ENCODE assay signal across 19 mouse cellular contexts in genomic region chr2:27318197-27318596, GRCm38 (mm10).
DNase-seq lines count a peak whose midpoint lies in the region; ATAC-seq and TF ChIP-seq lines count a peak whose summit lies in the region.
"Had no signal": no experiment of that assay in that cellular context is flagged by ENCODE, and none has a peak within 500 bp of the region (broad histone marks: within the 10 kb centered on the region; RNA-seq: fewer than 3 reads in every experiment).

No protein-coding gene starts in this region.

- ATAC-seq in kidney, postnatal 0 days (replicated peaks; ENCODE audit: low FRiP score, low read depth), result peak; percentile 23; the same call in 1 of the 2 replicates
- ATAC-seq: forebrain, embryonic 13.5 days; hindbrain, postnatal 0 days had no signal

- no peak overlapping the region for H3K4me3 ChIP-seq in kidney, postnatal 0 days (replicated peaks; ENCODE audit: low read depth, low read length)
- no peak overlapping the region for H3K4me3 ChIP-seq in CH12.LX (replicated peaks in 1 of 3; ENCODE audit: low read depth in 2 of 3, low read length in 2 of 3, poor library complexity in 1 of 3)
- H3K4me3 ChIP-seq: embryonic facial prominence, embryonic 15.5 days; forebrain, embryonic 13.5 days; left cerebral cortex, adult 2 months; limb, embryonic 12.5 days; liver, embryonic 15.5 days; midbrain, embryonic 12.5 days; neural tube, embryonic 12.5 days; stomach, embryonic 15.5 days had no signal

- H3K9me3 ChIP-seq in kidney, postnatal 0 days (replicated peaks; ENCODE audit: low read length), result no peaks in the 10 kb centered on the region
- no peaks in the 10 kb centered on the region for H3K9me3 ChIP-seq in CH12.LX (replicated peaks; ENCODE audit: low read length)
- H3K9me3 ChIP-seq: embryonic facial prominence, embryonic 15.5 days; forebrain, embryonic 13.5 days; limb, embryonic 12.5 days; liver, embryonic 15.5 days; midbrain, embryonic 12.5 days; neural tube, embryonic 12.5 days; stomach, embryonic 15.5 days had no signal

- H3K27me3 ChIP-seq in kidney, postnatal 0 days (ENCODE audit: insufficient read depth, low read length), result no peaks in the 10 kb centered on the region
- H3K27me3 ChIP-seq in CH12.LX (replicated peaks), result no peaks in the 10 kb centered on the region
- H3K27me3 ChIP-seq: embryonic facial prominence, embryonic 15.5 days; forebrain, embryonic 13.5 days; limb, embryonic 12.5 days; liver, embryonic 15.5 days; midbrain, embryonic 12.5 days; neural tube, embryonic 12.5 days; stomach, embryonic 15.5 days had no signal

- no peak for TF ChIP-seq POLR2A in CH12.LX (IDR thresholded peaks at IDR 0.05; ENCODE audit: low read depth, low read length)

- no peak overlapping the region for H3K27ac ChIP-seq in kidney, postnatal 0 days
- H3K27ac ChIP-seq in CH12.LX (ENCODE audit: insufficient read depth, low read depth), result peak overlapping the region; percentile 58; the same call in 1 of the 2 replicates
- H3K27ac ChIP-seq: embryonic facial prominence, embryonic 15.5 days; forebrain, embryonic 13.5 days; hindbrain, postnatal 0 days; left cerebral cortex, adult 2 months; limb, embryonic 12.5 days; liver, embryonic 15.5 days; midbrain, embryonic 12.5 days; neural tube, embryonic 12.5 days; stomach, embryonic 15.5 days had no signal

- 0% methylated on average over 1 of the region's 1 CpGs for WGBS in kidney, postnatal 0 days

- no peak for TF ChIP-seq RAD21 in CH12.LX (IDR thresholded peaks at IDR 0.05; ENCODE audit: low read depth, low read length)

- no peak overlapping the region for H3K4me2 ChIP-seq in kidney, postnatal 0 days (ENCODE audit: low read length)
- H3K4me2 ChIP-seq in CH12.LX (ENCODE audit: insufficient read depth, low read depth, poor library complexity, severe bottlenecking), result no peak overlapping the region
- H3K4me2 ChIP-seq: embryonic facial prominence, embryonic 15.5 days; forebrain, embryonic 13.5 days; limb, embryonic 12.5 days; liver, embryonic 15.5 days; midbrain, embryonic 12.5 days; neural tube, embryonic 12.5 days; stomach, embryonic 15.5 days had no signal

- H3K9ac ChIP-seq in kidney, postnatal 0 days (ENCODE audit: low read depth, low read length), result no peak overlapping the region
- no peak overlapping the region for H3K9ac ChIP-seq in CH12.LX (ENCODE audit: insufficient read depth, low read depth)
- H3K9ac ChIP-seq: embryonic facial prominence, embryonic 15.5 days; forebrain, embryonic 13.5 days; limb, embryonic 12.5 days; liver, embryonic 15.5 days; midbrain, embryonic 12.5 days; neural tube, embryonic 12.5 days; stomach, embryonic 15.5 days had no signal

- no peaks in the 10 kb centered on the region for H3K36me3 ChIP-seq in kidney, postnatal 0 days (ENCODE audit: insufficient read depth, low read length)
- peaks cover 24 to 75% of the 10 kb centered on the region in 2 experiments for H3K36me3 ChIP-seq in CH12.LX (replicated peaks in 1 of 2; ENCODE audit: control insufficient read depth in 1 of 2, insufficient read depth in 1 of 2, low read length in 1 of 2)
- H3K36me3 ChIP-seq: embryonic facial prominence, embryonic 15.5 days; liver, embryonic 15.5 days; midbrain, embryonic 12.5 days; neural tube, embryonic 12.5 days; stomach, embryonic 15.5 days had no signal

- no peak for TF ChIP-seq EP300 in CH12.LX (IDR thresholded peaks at IDR 0.05; ENCODE audit: low read length)

- dilution Hi-C loops in CH12.LX (cut with MboI; ENCODE audit: extremely low pct_ligation_motif_present, extremely low pct_unique_long_range_greater_than_20kb, low sequenced_read_pairs), result no loop called here

- H3K4me1 ChIP-seq in kidney, postnatal 0 days (replicated peaks; ENCODE audit: insufficient read depth, low read length), result peaks cover 17% of the 10 kb centered on the region
- H3K4me1 ChIP-seq in CH12.LX (ENCODE audit: control insufficient read depth in 1 of 2, insufficient read depth in 2 of 2), result peaks cover 50 to 96% of the 10 kb centered on the region in 2 experiments

- TF ChIP-seq CTCF in kidney, postnatal 0 days (IDR thresholded peaks at IDR 0.05; ENCODE audit: low read depth), result no peak
- no peak for TF ChIP-seq CTCF in CH12.LX (conservative IDR thresholded peaks at IDR 0.05 in 1 of 2, IDR thresholded peaks at IDR 0.05 in 1 of 2; ENCODE audit: low read depth in 2 of 2, low read length in 2 of 2)

- H3K79me2 ChIP-seq in CH12.LX (replicated peaks; ENCODE audit: control insufficient read depth, extremely low read depth, insufficient read depth, poor library complexity, severe bottlenecking), result peaks cover 38% of the 10 kb centered on the region

- in situ Hi-C loops in CH12.LX (cut with MboI; ENCODE audit: low pct_ligation_motif_present, low pct_unique_long_range_greater_than_20kb, low sequenced_read_pairs), result no loop called here

- DNase-seq in kidney, postnatal 0 days (ENCODE audit: low spot score), result peak; percentile 29
- no peak for DNase-seq in kidney, adult 11 months
- DNase-seq in 416B (ENCODE audit: low read depth) (peak; percentile 82), CH12.LX (ENCODE audit: extremely low read depth) (no peak)
- DNase-seq in kidney, postnatal 25 days, result peak; percentile 52 to 64
- DNase-seq in layer of hippocampus, adult 9-10 months (ENCODE audit: low spot score), result no peak
- no peak for DNase-seq in spleen, postnatal 36 days (ENCODE audit: low spot score in 2 of 2)
- DNase-seq: cerebellum, adult 18-20 months; heart, postnatal 10 days; lung, postnatal 14 days had no signal

TF ChIP-seq in CH12.LX, 34 proteins besides CTCF, POLR2A, EP300 and RAD21:
- no peak for TF ChIP-seq ZMIZ1 (IDR thresholded peaks at IDR 0.05; ENCODE audit: low read depth, low read length)
- peak; percentile 55 for TF ChIP-seq USF1 (IDR thresholded peaks at IDR 0.05; ENCODE audit: low read depth, low read length)
- TF ChIP-seq USF2 (conservative IDR thresholded peaks at IDR 0.05; ENCODE audit: low read depth, low read length), result 0 out of 2 replicates have a peak, but pooled peaks have one; percentile 17
TF ChIP-seq in CH12.LX: peak in this region for 2.

Comparison
In these comparisons a context has a peak if more than half of its experiments do, and no peak if none do; other contexts are left out.
1. DNase-seq: peak in kidney, postnatal 0 days (single experiment), 416B (single experiment) and kidney, postnatal 25 days (2 of 2); none in kidney, adult 11 months (single experiment), CH12.LX (single experiment), layer of hippocampus, adult 9-10 months (single experiment) and spleen, postnatal 36 days (0 of 2).